Mouse (Mus musculus) left cerebral cortex, adult 8-10 months (tissue): ENCODE measurements around the gene Prps1l1. TPM values are rescaled to one million over a fixed set of nuclear protein-coding genes. Genes with fewer than 3 reads are reported as not detected.

Experiments used
- DNase-seq, 2 experiments: peaks; one replicate each; pipeline ENCODE4 v3.0.0; 2022; ENCODE audit warnings: low spot score in 2 of 2
- total RNA-seq, 4 experiments: library from RNA; stranded (reverse); gene quantifications; 2 replicates each; pipeline ENCODE4 v1.2.4; 2022

The Prps1l1 gene
- total RNA-seq, 4 experiments from 2014 or later, result not detected

DNA sequence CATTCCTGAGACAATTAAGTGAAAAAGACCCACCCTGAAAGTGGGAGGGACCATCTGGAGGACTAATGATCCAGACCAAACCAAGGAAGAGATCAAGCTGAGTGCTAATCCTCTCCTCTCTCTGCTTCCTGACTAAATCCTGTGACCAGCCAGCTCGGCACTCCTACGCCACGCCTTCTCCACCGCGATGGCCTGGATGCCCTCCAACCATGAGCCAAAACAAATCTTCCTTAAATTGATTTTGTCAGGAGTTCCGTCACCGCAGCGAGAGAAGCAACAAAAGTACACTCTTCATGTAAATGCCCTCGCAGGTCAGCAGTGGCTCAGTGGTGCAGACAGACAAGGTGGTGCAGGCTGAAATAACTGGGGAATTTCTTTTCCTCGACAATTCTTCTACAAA, 37.5 kb downstream of the Prps1l1 start:
- DNase-seq, result no peak

DNA sequence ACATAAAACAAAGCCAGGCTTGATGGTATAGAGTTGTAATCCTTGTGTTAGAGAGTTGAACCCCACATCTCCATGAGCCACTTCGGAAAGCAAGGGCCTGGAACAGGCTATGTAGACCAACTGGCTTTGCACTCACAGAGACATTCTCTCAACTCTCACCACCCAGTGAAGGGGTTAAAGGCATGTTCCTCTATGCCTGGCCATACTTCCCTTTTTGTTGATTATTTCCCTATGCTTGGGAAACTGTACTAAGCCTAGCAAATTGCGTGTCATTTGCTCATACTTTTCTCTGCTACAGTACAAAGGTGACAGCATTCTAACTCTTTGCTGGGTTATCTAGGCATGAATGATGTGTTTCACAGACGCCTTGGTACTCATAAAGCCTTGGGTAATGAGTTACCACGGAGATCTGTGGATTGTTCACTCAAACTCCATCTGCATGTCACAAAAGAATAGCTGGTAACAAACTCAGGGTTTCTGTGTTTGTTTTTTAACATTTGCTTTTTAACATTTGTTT, 41.4 kb downstream of the Prps1l1 start:
- no peak for DNase-seq

DNA sequence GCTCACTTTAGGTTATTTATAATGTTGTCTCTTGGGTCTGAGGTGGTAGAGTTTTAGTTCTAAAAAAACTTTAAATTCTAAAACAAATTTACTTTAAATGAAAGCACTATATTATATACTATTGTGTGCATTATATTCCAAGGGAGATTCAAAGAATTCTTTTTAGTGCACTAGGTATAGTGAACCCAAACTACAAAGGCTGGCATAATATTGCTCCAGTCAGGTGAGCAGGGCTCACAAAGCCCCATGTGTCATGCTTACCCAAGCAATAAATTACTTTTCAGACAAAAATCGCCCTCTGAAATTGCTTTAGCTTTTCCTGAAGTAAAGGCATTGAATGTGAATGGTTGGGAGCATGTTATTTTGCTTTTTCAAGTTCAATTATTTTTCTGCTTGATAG, 43.0 kb downstream of the Prps1l1 start:
- DNase-seq, result no peak

Other genes with a start within 250 kb of the Prps1l1 start
- gene Hdac9, start 67.7 kb upstream of the Prps1l1 start, total RNA-seq, result 10 to 100 TPM; 42.9 to 51.3 (median 46.1) TPM
- gene Snx13, start 62.4 kb downstream of the Prps1l1 start, total RNA-seq, result 10 to 100 TPM; 58.0 to 70.9 (median 62.4) TPM